9 mouse cellular contexts compared by ENCODE assay signal in genomic region chr1:131125987-131126744, GRCm38 (mm10). TPM values are rescaled to one million over a fixed set of nuclear protein-coding genes. Genes with fewer than 3 reads are reported as not detected.
DNase-seq lines count a peak whose midpoint lies in the region; ATAC-seq and TF ChIP-seq lines count a peak whose summit lies in the region.
"Had no signal": no experiment of that assay in that cellular context is flagged by ENCODE, and none has a peak within 500 bp of the region (broad histone marks: within the 10 kb centered on the region; RNA-seq: fewer than 3 reads in every experiment).

No protein-coding gene starts in this region.

- H3K9me3 ChIP-seq in heart, embryonic 10.5 days: no peaks in the 10 kb centered on the region
- no peaks in the 10 kb centered on the region for H3K9me3 ChIP-seq in hindbrain, postnatal 0 days (ENCODE audit: low read length)
- H3K9me3 ChIP-seq: embryonic facial prominence, embryonic 12.5 days had no signal

- peak overlapping the region; percentile 7; the same call in 1 of the 2 replicates for H3K9ac ChIP-seq in liver, adult 2 months (ENCODE audit: low read depth, low read length)
- no peak overlapping the region for H3K9ac ChIP-seq in hindbrain, postnatal 0 days (replicated peaks; ENCODE audit: low read length)
- H3K9ac ChIP-seq: embryonic facial prominence, embryonic 12.5 days had no signal

- TF ChIP-seq CTCF in liver, adult 2 months (IDR thresholded peaks at IDR 0.05; ENCODE audit: low read depth, low read length): no peak
- TF ChIP-seq CTCF in hindbrain, postnatal 0 days (IDR thresholded peaks at IDR 0.05; ENCODE audit: low read depth): no peak

- H3K79me2 ChIP-seq in liver, adult 2 months (ENCODE audit: control insufficient read depth, insufficient read depth, low read length): no peaks in the 10 kb centered on the region

- ATAC-seq in hindbrain, postnatal 0 days: no peak

- H3K4me3 ChIP-seq in heart, embryonic 10.5 days: no peak overlapping the region
- no peak overlapping the region for H3K4me3 ChIP-seq in liver, adult 2 months (ENCODE audit: insufficient read depth, low read depth, low read length)
- no peak overlapping the region for H3K4me3 ChIP-seq in hindbrain, postnatal 0 days (ENCODE audit: low read length)
- H3K4me3 ChIP-seq: embryonic facial prominence, embryonic 12.5 days had no signal

- 29% methylated on average over 11 of the region's 11 CpGs for WGBS in heart, embryonic 10.5 days
- 12% methylated on average over 11 of the region's 11 CpGs for WGBS in liver, adult 2 months
- WGBS in hindbrain, postnatal 0 days: 86% methylated on average over 11 of the region's 11 CpGs

- H3K27me3 ChIP-seq in heart, embryonic 10.5 days (ENCODE audit: insufficient read depth, poor library complexity, severe bottlenecking): no peaks in the 10 kb centered on the region
- no peaks in the 10 kb centered on the region for H3K27me3 ChIP-seq in liver, adult 2 months (ENCODE audit: control insufficient read depth, insufficient read depth, low read length)
- H3K27me3 ChIP-seq in hindbrain, postnatal 0 days (ENCODE audit: insufficient read depth, low read length): no peaks in the 10 kb centered on the region
- H3K27me3 ChIP-seq: embryonic facial prominence, embryonic 12.5 days had no signal

- peak; percentile 93 for DNase-seq in heart, embryonic 10.5 days (ENCODE audit: low spot score)
- DNase-seq in heart, postnatal 25 days (ENCODE audit: low spot score): no peak
- peak; percentile 77 for DNase-seq in spleen, adult 12 weeks (ENCODE audit: low spot score)
- DNase-seq in spleen, adult 18-20 months: no peak
- peak; percentile 99 for DNase-seq in liver, adult 2 months (ENCODE audit: extremely low read depth, low read depth, low spot score)
- peak; percentile 28 for DNase-seq in yolk sac, embryonic 10.5 days (ENCODE audit: low spot score)
- DNase-seq in retina, postnatal 1 day: no peak
- no peak for DNase-seq in hindbrain, postnatal 0 days (ENCODE audit: low spot score)

- H3K4me1 ChIP-seq in heart, embryonic 10.5 days: peaks cover 27% of the 10 kb centered on the region
- peaks cover 10% of the 10 kb centered on the region for H3K4me1 ChIP-seq in liver, adult 2 months (ENCODE audit: control insufficient read depth, insufficient read depth, low read length)
- no peaks in the 10 kb centered on the region for H3K4me1 ChIP-seq in hindbrain, postnatal 0 days (ENCODE audit: insufficient read depth, low read length)
- H3K4me1 ChIP-seq: embryonic facial prominence, embryonic 12.5 days had no signal

- H3K4me2 ChIP-seq in hindbrain, postnatal 0 days (ENCODE audit: low read depth, low read length): no peak overlapping the region
- H3K4me2 ChIP-seq: embryonic facial prominence, embryonic 12.5 days had no signal

- peaks cover 19% of the 10 kb centered on the region for H3K36me3 ChIP-seq in heart, embryonic 10.5 days
- no peaks in the 10 kb centered on the region for H3K36me3 ChIP-seq in liver, adult 2 months (ENCODE audit: control insufficient read depth, insufficient read depth, low read length)
- H3K36me3 ChIP-seq in hindbrain, postnatal 0 days (ENCODE audit: insufficient read depth, low read length): peaks cover 29% of the 10 kb centered on the region

- TF ChIP-seq POLR2A in liver, adult 2 months (IDR thresholded peaks at IDR 0.05; ENCODE audit: extremely low read depth, insufficient read depth, low read length): no peak

- H3K27ac ChIP-seq in heart, embryonic 10.5 days: no peak overlapping the region
- peak overlapping the region; percentile 65 for H3K27ac ChIP-seq in liver, adult 2 months (replicated peaks; ENCODE audit: insufficient read depth, low read depth, low read length)
- no peak overlapping the region for H3K27ac ChIP-seq in hindbrain, postnatal 0 days
- H3K27ac ChIP-seq: embryonic facial prominence, embryonic 12.5 days had no signal

- intact Hi-C loops in heart, postnatal 25 days (cut with DNase I): no loop called here

RNA-seq across cellular contexts. Expression of gene Dyrk3, which starts 12.0 kb away (rescaled TPM):
- polyA plus RNA-seq in heart, embryonic 10.5 days (2016; fragmentation: Nextera tagmentation; extraction: Ambion mirVana): 3.1 and 3.9 TPM in 2 replicates
- total RNA-seq in heart, postnatal 25 days (2021): under 1 TPM; 0.25 to 0.29 TPM
- 0.87 and 1.3 TPM in 2 replicates for total RNA-seq in liver, adult 2 months (2014; rRNA removed)
- polyA plus RNA-seq in liver, adult 2 months (2012; rRNA removed): 0.50 and 0.73 TPM in 2 replicates
- total RNA-seq in hindbrain, postnatal 0 days (2014; rRNA removed): 8.9 and 9.3 TPM in 2 replicates
- 10.2 and 11.1 TPM in 2 replicates for polyA plus RNA-seq in hindbrain, postnatal 0 days (2015; fragmentation: Nextera tagmentation; extraction: Ambion mirVana)

RNA-seq across cellular contexts. Expression of gene Eif2d, which starts 26.8 kb away (rescaled TPM):
- polyA plus RNA-seq in heart, embryonic 10.5 days (2016; fragmentation: Nextera tagmentation; extraction: Ambion mirVana): 54.8 and 62.9 TPM in 2 replicates
- total RNA-seq in heart, postnatal 25 days (2021): 10 to 100 TPM; 36.5 to 36.6 TPM
- total RNA-seq in liver, adult 2 months (2014; rRNA removed): 20.9 and 25.6 TPM in 2 replicates
- 24.0 and 28.9 TPM in 2 replicates for polyA plus RNA-seq in liver, adult 2 months (2012; rRNA removed)
- total RNA-seq in hindbrain, postnatal 0 days (2014; rRNA removed): 38.1 and 39.7 TPM in 2 replicates
- 42.8 and 44.4 TPM in 2 replicates for polyA plus RNA-seq in hindbrain, postnatal 0 days (2015; fragmentation: Nextera tagmentation; extraction: Ambion mirVana)

RNA-seq across cellular contexts. Expression of gene Mapkapk2, which starts 28.5 kb away (rescaled TPM):
- polyA plus RNA-seq in heart, embryonic 10.5 days (2016; fragmentation: Nextera tagmentation; extraction: Ambion mirVana): 59.2 and 60.3 TPM in 2 replicates
- 100 to 1,000 TPM; 264 to 283 TPM for total RNA-seq in heart, postnatal 25 days (2021)
- 29.5 and 30.0 TPM in 2 replicates for total RNA-seq in liver, adult 2 months (2014; rRNA removed)
- 45.1 and 45.4 TPM in 2 replicates for polyA plus RNA-seq in liver, adult 2 months (2012; rRNA removed)
- 71.1 and 74.2 TPM in 2 replicates for total RNA-seq in hindbrain, postnatal 0 days (2014; rRNA removed)
- 19.7 and 21.2 TPM in 2 replicates for polyA plus RNA-seq in hindbrain, postnatal 0 days (2015; fragmentation: Nextera tagmentation; extraction: Ambion mirVana)

Comparison
In these comparisons a context has a peak if more than half of its experiments do, and no peak if none do; other contexts are left out.
1. DNase-seq: peak in heart, embryonic 10.5 days (single experiment), spleen, adult 12 weeks (single experiment), liver, adult 2 months (single experiment) and yolk sac, embryonic 10.5 days (single experiment); none in heart, postnatal 25 days (single experiment), spleen, adult 18-20 months (0 of 2), retina, postnatal 1 day (single experiment) and hindbrain, postnatal 0 days (single experiment).